Mouse (Mus musculus): Measurements from ENCODE around the gene Eif3m. TPM values are rescaled to one million over a fixed set of nuclear protein-coding genes. Genes with fewer than 3 reads are reported as not detected.
A peak's percentile ranks its signal among the peaks of the same experiment; 100 is the strongest.

Eif3m gene
- polyA plus RNA-seq, 2 experiments, result 80.8 to 177 TPM

DNA sequence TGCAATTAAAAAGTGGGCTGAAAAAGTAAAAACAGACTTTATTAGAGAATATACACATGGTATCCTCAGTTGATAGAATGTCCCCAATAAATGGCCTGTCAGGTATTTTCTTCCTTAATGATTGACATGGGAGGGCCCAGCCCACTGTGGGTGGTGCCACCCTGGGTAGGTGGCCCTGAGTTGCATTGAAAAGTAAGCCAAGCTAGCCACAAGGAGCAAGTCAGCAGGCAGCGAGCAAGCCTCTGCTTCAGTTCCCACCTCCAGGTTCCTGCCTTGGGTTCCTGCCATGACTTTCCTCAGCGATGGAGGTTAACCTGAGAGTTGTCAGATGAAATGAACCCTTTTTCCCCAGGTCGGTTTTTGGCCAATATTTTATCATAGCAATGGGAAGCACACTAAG lies 922 bp upstream of the Eif3m start:
- Histone ChIP-seq H3K4me3 (ENCODE audit: insufficient read depth in 1 of 2, low read depth in 2 of 2, low read length in 2 of 2) (no peak overlapping the region), H3K4me1 (replicated peaks; ENCODE audit: control insufficient read depth in 2 of 2, insufficient read depth in 2 of 2, low read length in 1 of 2) (peaks cover 21 to 27% of the 10 kb centered on the region in 2 experiments), H3K36me3 (replicated peaks; ENCODE audit: control insufficient read depth, insufficient read depth, low read depth) (peaks cover 9% of the 10 kb centered on the region), H3K4me2 (ENCODE audit: low read depth) (peak overlapping the region; percentile 82), H3K9me3 (ENCODE audit: control insufficient read depth, low read length) (no peaks in the 10 kb centered on the region), H3K9ac (replicated peaks) (no peak overlapping the region), H3K27ac (no peak overlapping the region), H3K27me3 (ENCODE audit: control insufficient read depth, insufficient read depth, low read length) (no peaks in the 10 kb centered on the region)
- TF ChIP-seq CTCF (IDR thresholded peaks at IDR 0.05; ENCODE audit: low read depth) (0 out of 2 replicates have a peak, but pooled peaks have one; percentile 8), EP300 (IDR thresholded peaks at IDR 0.05; ENCODE audit: low read depth) (no peak)
- ATAC-seq (ENCODE audit: insufficient read depth), result no peak
- whole genome bisulfite sequencing (ENCODE audit: insufficient replicate concordance), result 61% methylated on average over 3 of the region's 3 CpGs
- no peak for DNase-seq (ENCODE audit: low read depth in 3 of 3, low spot score in 3 of 3)

DNA sequence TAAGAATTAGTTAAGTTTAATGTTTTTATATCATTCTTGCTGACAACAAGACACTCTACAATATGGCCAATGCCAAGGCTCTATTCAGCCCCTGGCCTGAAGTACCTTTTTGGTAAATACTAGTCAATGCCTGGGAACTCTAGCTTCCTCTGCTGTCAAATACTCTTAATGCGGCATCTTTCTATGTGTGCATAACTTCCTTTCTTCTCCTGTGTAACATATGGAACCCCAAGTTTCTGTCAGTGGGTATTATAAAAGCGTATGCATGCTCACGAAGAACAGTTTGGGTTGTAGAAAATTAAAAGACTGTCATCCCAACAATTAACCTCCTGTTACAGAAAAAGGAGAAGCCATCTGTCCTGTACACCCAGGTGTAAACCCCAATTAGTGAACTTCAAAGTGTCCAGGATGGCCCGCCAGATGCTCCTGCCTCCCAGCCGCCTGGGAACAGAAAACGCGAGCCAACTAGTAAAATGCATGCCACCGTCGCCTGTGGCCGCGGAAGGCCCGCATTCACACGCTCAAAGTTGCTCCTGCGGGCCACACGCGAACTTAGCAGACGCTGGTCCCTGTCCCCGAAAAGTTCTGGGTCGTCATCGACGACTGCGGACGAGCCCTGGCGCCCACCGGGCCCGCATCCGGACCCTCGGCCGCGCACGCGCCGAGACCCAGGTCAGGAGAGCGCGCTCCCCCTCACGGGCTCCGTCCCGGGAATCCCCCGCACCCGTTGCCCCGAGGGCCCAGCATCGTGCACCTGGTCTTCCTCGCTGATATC lies 501 bp downstream of the Eif3m start:
- Histone ChIP-seq H3K9ac (replicated peaks) (peak overlapping the region; percentile 97), H3K4me2 (ENCODE audit: low read depth) (peak overlapping the region; percentile 82), H3K36me3 (replicated peaks; ENCODE audit: control insufficient read depth, insufficient read depth, low read depth) (peaks cover 15% of the 10 kb centered on the region), H3K27me3 (ENCODE audit: control insufficient read depth, insufficient read depth, low read length) (no peaks in the 10 kb centered on the region), H3K4me1 (replicated peaks; ENCODE audit: control insufficient read depth in 2 of 2, insufficient read depth in 2 of 2, low read length in 1 of 2) (peaks cover 9 to 16% of the 10 kb centered on the region in 2 experiments), H3K9me3 (ENCODE audit: control insufficient read depth, low read length) (no peaks in the 10 kb centered on the region), H3K27ac (peak overlapping the region; percentile 49), H3K4me3 (ENCODE audit: insufficient read depth in 1 of 2, low read depth in 2 of 2, low read length in 2 of 2) (peak overlapping the region; percentile 89 to 96)
- under 1% methylated on average over 43 of the region's 43 CpGs for WGBS (ENCODE audit: insufficient replicate concordance)
- TF ChIP-seq EP300 (IDR thresholded peaks at IDR 0.05; ENCODE audit: low read depth) (no peak), CTCF (IDR thresholded peaks at IDR 0.05; ENCODE audit: low read depth) (no peak)
- DNase-seq (ENCODE audit: low read depth in 3 of 3, low spot score in 3 of 3) (no peak), ATAC-seq (ENCODE audit: insufficient read depth) (peak; percentile 58)

DNA sequence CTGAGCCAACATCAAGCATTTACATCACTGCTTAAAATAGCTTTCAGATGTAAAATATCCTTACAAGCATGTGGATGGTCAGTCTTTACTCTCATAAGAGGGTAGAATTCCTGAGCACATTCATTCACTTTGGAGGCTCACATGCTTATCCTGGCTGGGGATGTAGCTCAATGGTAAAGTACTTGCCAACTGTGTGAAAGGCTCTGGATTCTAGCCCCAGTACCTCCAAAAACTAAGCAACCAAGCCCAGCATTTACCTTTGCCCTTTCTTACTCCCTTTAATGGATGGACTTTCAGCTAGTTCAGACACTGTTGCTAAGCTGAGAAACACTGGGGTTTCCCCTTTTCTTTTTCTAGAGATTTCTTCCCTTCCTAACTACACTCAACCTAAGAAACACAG lies 9.6 kb downstream of the Eif3m start:
- no peak overlapping the region for H3K27ac ChIP-seq
- no peaks in the 10 kb centered on the region for H3K27me3 ChIP-seq (ENCODE audit: control insufficient read depth, insufficient read depth, low read length)
- no peak overlapping the region for H3K4me3 ChIP-seq (ENCODE audit: insufficient read depth in 1 of 2, low read depth in 2 of 2, low read length in 2 of 2)
- H3K36me3 ChIP-seq (replicated peaks; ENCODE audit: control insufficient read depth, insufficient read depth, low read depth), result peaks cover 50% of the 10 kb centered on the region
- H3K9ac ChIP-seq (replicated peaks), result no peak overlapping the region
- TF ChIP-seq CTCF (IDR thresholded peaks at IDR 0.05; ENCODE audit: low read depth), result no peak
- no peaks in the 10 kb centered on the region for H3K4me1 ChIP-seq (replicated peaks; ENCODE audit: control insufficient read depth in 2 of 2, insufficient read depth in 2 of 2, low read length in 1 of 2)
- H3K4me2 ChIP-seq (ENCODE audit: low read depth), result no peak overlapping the region
- H3K9me3 ChIP-seq (ENCODE audit: control insufficient read depth, low read length), result no peaks in the 10 kb centered on the region
- DNase-seq (ENCODE audit: low read depth in 3 of 3, low spot score in 3 of 3), result no peak
- ATAC-seq (ENCODE audit: insufficient read depth), result no peak

DNA sequence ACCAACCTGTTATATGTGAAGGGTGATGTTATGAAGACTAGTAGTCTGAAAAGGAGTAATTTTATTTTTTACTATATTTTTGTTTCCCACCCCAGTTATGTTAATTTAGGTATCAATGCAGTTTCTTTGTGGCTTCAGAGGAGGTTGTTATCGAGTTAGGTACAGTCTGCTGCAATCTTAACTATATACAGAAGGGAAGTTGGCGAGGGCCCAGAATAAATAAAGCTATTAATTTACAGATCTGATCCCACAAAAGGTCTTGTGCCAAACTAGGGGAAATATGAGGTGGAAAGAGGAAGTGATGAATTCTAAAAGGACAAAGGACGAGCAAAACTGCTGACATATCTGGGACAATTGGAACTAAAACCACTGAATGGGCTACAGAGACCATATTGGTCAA lies 20.7 kb downstream of the Eif3m start:
- no peak overlapping the region for H3K4me3 ChIP-seq (ENCODE audit: insufficient read depth in 1 of 2, low read depth in 2 of 2, low read length in 2 of 2)
- H3K27ac ChIP-seq, result no peak overlapping the region
- H3K36me3 ChIP-seq (replicated peaks; ENCODE audit: control insufficient read depth, insufficient read depth, low read depth), result peaks cover 7% of the 10 kb centered on the region
- DNase-seq (ENCODE audit: low read depth in 3 of 3, low spot score in 3 of 3) (no peak), ATAC-seq (ENCODE audit: insufficient read depth) (no peak)
- H3K27me3 ChIP-seq (ENCODE audit: control insufficient read depth, insufficient read depth, low read length), result no peaks in the 10 kb centered on the region
- TF ChIP-seq CTCF (IDR thresholded peaks at IDR 0.05; ENCODE audit: low read depth) (no peak), EP300 (IDR thresholded peaks at IDR 0.05; ENCODE audit: low read depth) (no peak)
- no peak overlapping the region for H3K4me2 ChIP-seq (ENCODE audit: low read depth)
- no peak overlapping the region for H3K9ac ChIP-seq (replicated peaks)
- 0 out of 4 replicates have a peak, but pooled peaks cover 0 to 2% of the 10 kb centered on the region in 2 experiments for H3K4me1 ChIP-seq (replicated peaks; ENCODE audit: control insufficient read depth in 2 of 2, insufficient read depth in 2 of 2, low read length in 1 of 2)
- no peaks in the 10 kb centered on the region for H3K9me3 ChIP-seq (ENCODE audit: control insufficient read depth, low read length)
- 76% methylated on average over 3 of the region's 3 CpGs for WGBS (ENCODE audit: insufficient replicate concordance)

DNA sequence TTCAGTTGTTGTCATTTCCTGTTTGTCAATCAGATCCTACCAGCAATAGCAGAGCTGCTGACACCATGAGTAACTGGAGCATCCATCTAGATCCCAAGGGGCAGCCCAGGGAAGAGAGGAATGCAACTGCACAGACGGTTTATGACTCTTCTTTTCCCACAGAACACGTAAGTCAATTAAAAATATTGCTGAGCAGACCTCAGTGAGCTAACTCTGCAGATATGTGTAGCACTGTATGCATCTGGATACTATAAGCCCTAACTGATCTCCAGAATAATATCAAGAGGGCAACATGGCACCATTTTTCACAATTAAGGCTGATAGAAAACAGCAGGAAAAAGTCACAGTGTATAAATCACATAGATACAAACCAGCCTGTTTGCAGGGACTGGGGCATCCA lies 22.4 kb downstream of the Eif3m start:
- Histone ChIP-seq H3K9me3 (ENCODE audit: control insufficient read depth, low read length) (no peaks in the 10 kb centered on the region), H3K27me3 (ENCODE audit: control insufficient read depth, insufficient read depth, low read length) (no peaks in the 10 kb centered on the region), H3K4me1 (replicated peaks; ENCODE audit: control insufficient read depth in 2 of 2, insufficient read depth in 2 of 2, low read length in 1 of 2) (0 out of 4 replicates have a peak, but pooled peaks cover 0 to 2% of the 10 kb centered on the region in 2 experiments), H3K27ac (no peak overlapping the region), H3K4me2 (ENCODE audit: low read depth) (no peak overlapping the region), H3K9ac (replicated peaks) (no peak overlapping the region), H3K4me3 (ENCODE audit: insufficient read depth in 1 of 2, low read depth in 2 of 2, low read length in 2 of 2) (no peak overlapping the region), H3K36me3 (replicated peaks; ENCODE audit: control insufficient read depth, insufficient read depth, low read depth) (peaks cover 7% of the 10 kb centered on the region)
- ATAC-seq (ENCODE audit: insufficient read depth) (no peak), DNase-seq (ENCODE audit: low read depth in 3 of 3, low spot score in 3 of 3) (no peak)
- no peak for TF ChIP-seq CTCF (IDR thresholded peaks at IDR 0.05; ENCODE audit: low read depth)
- no peak for TF ChIP-seq EP300 (IDR thresholded peaks at IDR 0.05; ENCODE audit: low read depth)
- WGBS (ENCODE audit: insufficient replicate concordance), result 63% methylated on average over 2 of the region's 2 CpGs

Data from liver, embryonic 14.5 days (tissue).